Mouse (Mus musculus) intestine, embryonic 16.5 days (tissue): Measurements from ENCODE around the gene Csrp3. TPM values are rescaled to one million over a fixed set of nuclear protein-coding genes. Genes with fewer than 3 reads are reported as not detected.

Experiments used
- ATAC-seq: fragments of 200-750 bp; cut with Nextera tagmentation; 2 replicates; pipeline ENCODE4 v1.8.0; 2017; ENCODE audit warnings: moderate TSS enrichment, moderate library complexity
- H3K27ac ChIP-seq: fragments of 300-500 bp; sonication (generic); 2 replicates; pipeline ENCODE4 v1.5.1; 2014; ENCODE audit warnings: mild to moderate bottlenecking, low read length
- H3K27me3 ChIP-seq: fragments of 300-500 bp; sonication (generic); replicated peaks from 2 replicates; pipeline ENCODE4 v1.6.1; 2014; ENCODE audit warnings: low read length, control low read depth, mixed read lengths; ENCODE audit not compliant: control insufficient read depth, insufficient read depth
- H3K36me3 ChIP-seq: fragments of 300-500 bp; sonication (generic); 2 replicates; pipeline ENCODE4 v1.6.1; 2014; ENCODE audit warnings: low read length, control low read depth; ENCODE audit not compliant: control insufficient read depth, insufficient read depth
- H3K4me1 ChIP-seq: fragments of 300-500 bp; sonication (generic); 2 replicates; pipeline ENCODE4 v1.6.1; 2014; ENCODE audit warnings: low read length, control low read depth, mixed read lengths; ENCODE audit not compliant: control insufficient read depth, insufficient read depth
- H3K4me2 ChIP-seq: fragments of 300-500 bp; sonication (generic); 2 replicates; pipeline ENCODE4 v1.6.1; 2014; ENCODE audit warnings: low read depth, low read length, control low read depth
- H3K4me3 ChIP-seq: fragments of 300-500 bp; sonication (generic); 2 replicates; pipeline ENCODE4 v1.5.1; 2014; ENCODE audit warnings: mild to moderate bottlenecking, low read length
- H3K9ac ChIP-seq: fragments of 300-500 bp; sonication (generic); 2 replicates; pipeline ENCODE4 v1.6.1; 2014; ENCODE audit warnings: low read depth, low read length
- H3K9me3 ChIP-seq: fragments of 300-500 bp; sonication (generic); 2 replicates; pipeline ENCODE4 v1.6.1; 2016; ENCODE audit warnings: low read length, control low read depth; ENCODE audit not compliant: control insufficient read depth
- WGBS: fragments of 180-500 bp; shearing (Covaris S2); extraction: QIAGEN DNeasy Blood & Tissue Kit; methylation state at CpG from one replicate; pipeline ENCODE4 v1.1.7; 2014; 5-methylcytosine and 5-hydroxymethylcytosine counted together
- polyA plus RNA-seq: library from polyadenylated mRNA; unstranded; fragments of >200 nt; fragmentation: Nextera tagmentation; extraction: Ambion mirVana; gene quantifications from 2 replicates; pipeline ENCODE4 v1.2.1, GENCODE M21; 2015

The Csrp3 gene
- polyA plus RNA-seq, 1 experiment from 2014 or later: 2.1 TPM

DNA sequence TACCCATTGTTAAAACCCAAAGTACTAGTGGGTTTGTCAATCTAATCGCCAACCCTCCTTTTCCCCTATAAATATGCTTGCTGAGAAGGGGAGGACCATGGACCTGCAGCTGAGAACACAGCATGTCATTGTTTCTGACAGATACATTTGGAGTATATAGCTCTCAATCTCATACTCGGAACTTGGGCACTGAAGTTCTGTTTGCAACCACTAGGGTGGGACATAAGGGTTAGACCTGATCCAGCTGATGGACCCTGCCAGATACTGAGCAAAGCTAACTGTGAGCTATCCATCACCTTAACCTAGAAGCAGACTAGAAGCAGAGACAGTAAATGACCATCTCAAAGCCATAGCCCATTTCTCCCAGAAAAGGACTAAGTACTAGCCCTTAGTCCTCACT, 9.4 kb downstream of the Csrp3 start:
- Histone ChIP-seq H3K4me3 (no peak overlapping the region), H3K4me2 (no peak overlapping the region), H3K9me3 (no peaks in the 10 kb centered on the region), H3K36me3 (no peaks in the 10 kb centered on the region), H3K27ac (no peak overlapping the region), H3K4me1 (no peaks in the 10 kb centered on the region), H3K27me3 (no peaks in the 10 kb centered on the region), H3K9ac (no peak overlapping the region)
- ATAC-seq: no peak
- 57% methylated on average over 2 of the region's 2 CpGs for WGBS

DNA sequence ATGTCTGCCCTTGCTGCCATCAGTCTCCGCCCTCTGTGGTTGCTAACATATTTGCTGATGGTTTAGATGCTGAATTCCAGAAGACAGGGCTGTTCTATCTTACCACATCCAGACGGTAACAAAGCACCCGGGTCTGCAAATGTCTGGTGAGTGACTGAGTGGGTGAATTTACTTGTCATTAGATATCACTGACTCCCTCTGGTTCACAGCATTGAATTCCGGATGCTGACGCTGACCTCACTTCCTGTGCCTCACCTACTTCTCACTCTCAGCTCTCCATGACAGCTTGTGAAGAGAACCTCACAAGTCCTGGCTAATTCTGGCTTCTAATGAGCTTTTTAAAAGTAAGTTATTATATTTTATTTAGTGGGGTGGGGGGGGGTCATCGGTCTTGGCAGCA, 10.9 kb downstream of the Csrp3 start:
- no peak overlapping the region for H3K27ac ChIP-seq
- H3K4me2 ChIP-seq: no peak overlapping the region
- H3K4me3 ChIP-seq: no peak overlapping the region
- no peak overlapping the region for H3K9ac ChIP-seq
- no peaks in the 10 kb centered on the region for H3K27me3 ChIP-seq
- no peaks in the 10 kb centered on the region for H3K36me3 ChIP-seq
- H3K9me3 ChIP-seq: no peaks in the 10 kb centered on the region
- H3K4me1 ChIP-seq: no peaks in the 10 kb centered on the region
- no peak for ATAC-seq
- WGBS: 64% methylated on average over 6 of the region's 6 CpGs

DNA sequence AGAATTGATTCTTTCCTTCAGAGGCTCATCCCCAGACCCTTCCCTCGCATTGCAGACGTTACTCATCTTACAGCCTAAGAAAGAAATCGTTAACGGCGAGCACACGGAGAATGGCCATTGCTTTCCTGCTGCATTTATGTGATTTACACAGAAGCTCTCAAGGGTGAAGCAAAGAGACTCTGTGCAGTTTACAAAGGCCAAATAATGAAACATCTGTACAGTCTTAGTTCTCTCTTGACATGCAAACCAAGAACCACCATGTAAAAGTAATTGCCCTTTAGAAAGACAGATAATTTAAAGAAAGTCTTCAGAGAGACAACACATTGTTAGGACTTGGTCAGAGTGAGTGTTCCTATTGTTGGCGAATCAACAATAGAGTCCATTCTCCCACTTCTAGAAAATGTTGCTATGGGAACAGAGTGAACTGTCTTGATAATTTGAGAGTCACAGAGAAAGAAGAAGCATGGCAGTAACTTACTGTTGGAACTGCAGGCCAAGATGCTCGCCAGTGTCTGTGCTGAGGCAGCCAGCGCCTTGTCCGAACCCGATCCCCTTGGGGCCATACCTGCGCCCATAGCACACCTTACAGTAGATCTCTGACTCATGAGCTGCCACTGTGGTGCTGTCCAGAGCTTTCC, 12.7 kb downstream of the Csrp3 start:
- Histone ChIP-seq H3K27me3 (no peaks in the 10 kb centered on the region), H3K9me3 (no peaks in the 10 kb centered on the region), H3K27ac (no peak overlapping the region), H3K4me1 (no peaks in the 10 kb centered on the region), H3K4me3 (no peak overlapping the region), H3K36me3 (no peaks in the 10 kb centered on the region), H3K9ac (no peak overlapping the region), H3K4me2 (no peak overlapping the region)
- ATAC-seq: no peak
- 78% methylated on average over 12 of the region's 12 CpGs for WGBS

DNA sequence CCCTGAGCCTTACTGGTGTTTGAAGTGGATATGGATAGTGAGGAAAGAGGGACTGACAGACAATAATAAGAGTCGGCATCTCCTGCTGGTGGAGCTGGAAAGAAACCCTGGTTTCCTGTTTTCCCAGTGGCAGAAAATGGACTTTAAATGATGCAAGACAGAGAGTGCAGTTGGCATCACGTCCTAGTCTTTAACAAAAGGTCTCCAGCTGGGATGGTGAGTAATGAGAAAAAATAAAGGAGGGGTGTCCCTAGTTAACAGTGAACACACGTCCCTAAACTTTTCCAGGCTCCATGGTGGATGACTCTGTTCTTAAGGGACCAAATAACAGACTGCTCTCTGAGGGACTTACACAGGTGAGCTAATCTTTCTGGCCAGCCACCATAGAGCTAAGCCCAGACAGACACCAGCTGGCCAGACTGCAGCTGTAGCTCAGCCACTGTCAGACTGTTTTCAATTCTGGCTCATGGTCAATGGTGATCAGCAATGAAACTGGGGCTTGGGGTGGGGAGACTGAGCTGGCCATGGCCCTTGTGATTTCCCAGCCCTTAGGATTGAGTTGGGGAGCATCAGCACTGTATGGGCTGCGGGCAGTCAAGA, 13.4 kb downstream of the Csrp3 start:
- no peak overlapping the region for H3K4me2 ChIP-seq
- no peak overlapping the region for H3K4me3 ChIP-seq
- no peaks in the 10 kb centered on the region for H3K36me3 ChIP-seq
- H3K4me1 ChIP-seq: no peaks in the 10 kb centered on the region
- no peak overlapping the region for H3K27ac ChIP-seq
- no peak overlapping the region for H3K9ac ChIP-seq
- H3K9me3 ChIP-seq: no peaks in the 10 kb centered on the region
- no peak for ATAC-seq
- no peaks in the 10 kb centered on the region for H3K27me3 ChIP-seq
- WGBS: 59% methylated on average over 4 of the region's 4 CpGs

DNA sequence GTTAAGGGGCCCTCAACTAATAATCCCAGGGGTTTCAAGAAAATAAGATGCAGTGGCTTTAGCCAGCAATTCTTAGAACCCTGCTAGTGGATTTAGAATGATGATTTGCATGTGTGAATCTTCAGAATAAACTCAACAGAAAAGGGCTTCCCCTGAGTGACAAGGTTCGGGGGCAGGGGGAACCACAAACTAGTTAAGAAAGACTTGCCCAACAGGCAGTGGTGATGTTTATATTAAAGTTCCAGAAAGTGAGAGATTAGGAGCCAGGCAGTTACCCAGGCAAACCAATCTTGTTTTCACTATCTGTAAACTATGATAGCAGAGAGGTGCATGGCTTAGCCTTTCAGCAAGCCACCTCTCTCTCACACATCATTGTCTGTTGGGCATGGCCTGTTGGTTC, 15.1 kb downstream of the Csrp3 start:
- Histone ChIP-seq H3K9me3 (no peaks in the 10 kb centered on the region), H3K9ac (no peak overlapping the region), H3K36me3 (no peaks in the 10 kb centered on the region), H3K27me3 (no peaks in the 10 kb centered on the region), H3K4me2 (no peak overlapping the region), H3K4me3 (no peak overlapping the region), H3K4me1 (no peaks in the 10 kb centered on the region), H3K27ac (no peak overlapping the region)
- no peak for ATAC-seq
- 68% methylated on average over 1 of the region's 1 CpGs for WGBS

DNA sequence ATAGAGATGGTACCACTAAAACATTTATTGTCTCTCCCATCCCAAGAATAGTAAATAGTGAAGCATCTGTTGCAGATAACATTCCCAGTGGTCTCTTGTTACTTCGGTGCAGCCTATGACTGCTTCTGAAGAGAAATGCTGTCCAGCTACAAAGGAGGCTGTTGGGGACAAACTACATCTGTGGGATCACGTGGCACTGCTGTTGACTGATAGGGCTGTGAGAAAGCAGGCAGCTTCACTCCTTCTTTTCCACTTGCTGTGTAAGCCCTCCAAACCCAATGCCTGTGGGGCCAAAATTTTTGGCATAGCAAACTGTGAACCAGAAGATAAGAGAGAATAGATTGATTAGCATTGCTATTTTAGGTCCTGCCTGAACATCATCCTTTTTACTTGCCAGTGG, 17.4 kb downstream of the Csrp3 start:
- 43% methylated on average over 2 of the region's 2 CpGs for WGBS
- no peak overlapping the region for H3K4me2 ChIP-seq
- H3K4me1 ChIP-seq: no peaks in the 10 kb centered on the region
- H3K4me3 ChIP-seq: no peak overlapping the region
- peaks cover 9% of the 10 kb centered on the region for H3K36me3 ChIP-seq
- no peaks in the 10 kb centered on the region for H3K9me3 ChIP-seq
- H3K9ac ChIP-seq: no peak overlapping the region
- no peak overlapping the region for H3K27ac ChIP-seq
- H3K27me3 ChIP-seq: no peaks in the 10 kb centered on the region
- 0 out of 2 replicates have a peak, but pooled peaks have one; percentile 50 for ATAC-seq

DNA sequence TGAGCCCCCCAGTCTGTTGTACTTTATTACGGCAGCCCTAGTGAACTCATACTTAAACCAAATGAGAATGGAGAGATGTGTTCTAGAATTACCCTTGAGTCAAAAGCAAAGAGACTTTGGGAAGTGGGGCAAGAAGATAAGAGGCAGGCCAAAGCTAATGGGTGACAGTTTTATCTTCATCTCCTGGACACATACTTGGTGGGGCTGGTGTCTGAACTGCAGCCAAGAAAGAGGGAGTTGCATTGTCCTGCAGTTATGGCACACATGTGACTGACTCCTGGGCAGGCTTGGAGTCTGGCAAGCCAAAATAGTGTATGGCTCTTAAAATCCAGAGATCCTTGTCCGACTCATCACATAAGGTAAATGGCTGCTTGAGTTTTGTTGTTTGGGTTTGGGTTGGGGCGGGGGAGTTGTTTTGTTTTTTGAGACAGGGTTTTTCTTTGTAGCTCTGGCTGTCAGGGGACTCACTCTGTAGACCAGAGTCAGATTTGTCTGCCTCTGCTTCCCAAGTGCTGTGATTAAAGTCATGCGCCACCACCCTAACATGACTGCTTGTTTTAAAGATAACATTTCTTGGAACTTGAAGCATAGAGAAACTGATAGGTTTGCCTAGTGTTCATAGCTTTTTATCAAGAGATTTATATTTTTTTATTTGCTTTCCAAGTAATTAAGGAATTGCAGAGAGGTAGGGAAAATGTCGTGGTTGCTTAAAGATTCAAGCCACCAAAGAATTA, 18.5 kb downstream of the Csrp3 start:
- Histone ChIP-seq H3K4me2 (no peak overlapping the region), H3K4me1 (no peaks in the 10 kb centered on the region), H3K4me3 (no peak overlapping the region), H3K27ac (no peak overlapping the region), H3K9ac (no peak overlapping the region), H3K36me3 (peaks cover 13% of the 10 kb centered on the region), H3K9me3 (no peaks in the 10 kb centered on the region), H3K27me3 (no peaks in the 10 kb centered on the region)
- 85% methylated on average over 5 of the region's 5 CpGs for WGBS
- no peak for ATAC-seq

DNA sequence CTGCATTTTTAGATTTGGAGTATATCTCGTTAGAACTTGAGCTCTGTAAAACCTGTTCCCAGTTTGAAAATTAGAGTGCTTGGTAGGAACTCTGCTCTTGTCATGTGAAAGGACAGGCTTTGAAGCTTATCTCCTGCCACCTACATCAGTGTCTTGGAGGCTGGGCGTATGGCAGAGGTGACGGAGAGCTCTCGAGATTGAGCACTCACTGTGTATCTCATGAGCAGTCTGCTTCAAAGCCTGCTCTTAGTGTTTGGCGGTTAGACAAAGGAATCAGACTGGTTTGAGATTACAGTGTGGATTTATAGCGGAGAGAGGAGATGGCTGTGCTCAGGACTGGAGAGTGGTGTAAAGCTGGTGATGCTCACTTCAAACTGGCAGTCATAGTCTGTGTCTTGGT, 22.7 kb downstream of the Csrp3 start:
- no peak overlapping the region for H3K27ac ChIP-seq
- no peaks in the 10 kb centered on the region for H3K4me1 ChIP-seq
- no peak overlapping the region for H3K4me3 ChIP-seq
- H3K9me3 ChIP-seq: no peaks in the 10 kb centered on the region
- WGBS: 91% methylated on average over 6 of the region's 6 CpGs
- no peaks in the 10 kb centered on the region for H3K27me3 ChIP-seq
- ATAC-seq: no peak
- H3K36me3 ChIP-seq: peaks cover 16% of the 10 kb centered on the region
- no peak overlapping the region for H3K4me2 ChIP-seq
- no peak overlapping the region for H3K9ac ChIP-seq

DNA sequence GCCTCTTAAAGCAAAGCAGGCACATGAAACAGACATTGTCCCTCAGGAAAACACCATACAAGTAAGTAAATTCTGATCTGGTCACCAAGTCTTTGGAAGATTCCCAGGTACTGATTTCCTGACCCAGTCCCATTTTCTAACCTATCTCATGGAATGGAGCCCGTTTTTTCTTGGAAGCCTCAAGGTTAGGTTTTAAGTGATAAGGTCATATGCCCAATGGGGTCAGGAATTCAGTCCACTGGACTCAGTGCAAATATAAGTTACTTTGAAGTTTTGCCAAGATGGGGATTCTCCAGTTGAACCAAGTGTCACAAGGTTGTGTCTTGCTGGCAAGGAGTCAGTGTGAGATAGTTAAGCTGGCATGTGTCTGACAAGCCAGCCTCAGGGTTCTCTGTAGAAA, 23.2 kb downstream of the Csrp3 start:
- Histone ChIP-seq H3K4me1 (no peaks in the 10 kb centered on the region), H3K9me3 (no peaks in the 10 kb centered on the region), H3K9ac (no peak overlapping the region), H3K27me3 (no peaks in the 10 kb centered on the region), H3K36me3 (peaks cover 16% of the 10 kb centered on the region), H3K27ac (no peak overlapping the region), H3K4me2 (no peak overlapping the region), H3K4me3 (no peak overlapping the region)
- no peak for ATAC-seq
- WGBS: 85% methylated on average over 1 of the region's 1 CpGs
